8 mouse cellular contexts compared by ENCODE assay signal in the genomic region with DNA sequence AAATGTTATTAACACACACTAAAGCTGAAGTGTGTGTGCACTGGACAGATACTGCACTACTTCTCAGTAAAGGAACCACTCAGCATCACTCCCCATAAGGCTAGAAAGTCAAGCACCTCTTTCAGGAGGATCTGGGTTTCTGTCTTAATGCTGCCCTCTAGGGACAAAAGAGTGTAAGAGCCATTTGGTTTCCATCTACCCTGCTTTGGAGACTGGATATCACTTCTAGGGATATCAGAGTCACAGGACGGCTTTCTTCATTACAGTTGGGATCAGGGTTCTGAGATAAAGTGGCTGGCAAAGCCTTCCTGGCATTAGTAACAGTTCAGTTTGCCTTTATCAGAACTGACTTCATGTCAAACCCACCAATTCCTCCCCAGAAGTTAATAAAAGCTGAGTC.
A peak's percentile ranks its signal among the peaks of the same experiment; 100 is the strongest.
DNase-seq lines count a peak whose midpoint lies in the region; ATAC-seq lines count a peak whose summit lies in the region.

No protein-coding gene starts in this region.

- peaks cover 12% of the 10 kb centered on the region; the same call in 1 of the 2 replicates for H3K36me3 ChIP-seq in heart, embryonic 10.5 days
- peaks cover 8% of the 10 kb centered on the region; the same call in 1 of the 2 replicates for H3K36me3 ChIP-seq in liver, embryonic 11.5 days (ENCODE audit: control insufficient read depth, insufficient read depth, low read length)
- H3K36me3 ChIP-seq in midbrain, embryonic 15.5 days (replicated peaks) = no peaks in the 10 kb centered on the region

- no peak overlapping the region for H3K4me2 ChIP-seq in liver, embryonic 11.5 days
- no peak overlapping the region for H3K4me2 ChIP-seq in midbrain, embryonic 15.5 days

- H3K9ac ChIP-seq in liver, embryonic 11.5 days (ENCODE audit: low read depth, low read length) = no peak overlapping the region
- H3K9ac ChIP-seq in midbrain, embryonic 15.5 days = no peak overlapping the region

- no peaks in the 10 kb centered on the region for H3K27me3 ChIP-seq in heart, embryonic 10.5 days (ENCODE audit: insufficient read depth, poor library complexity, severe bottlenecking)
- H3K27me3 ChIP-seq in liver, embryonic 11.5 days (replicated peaks; ENCODE audit: control insufficient read depth, insufficient read depth, low read length) = no peaks in the 10 kb centered on the region
- no peaks in the 10 kb centered on the region for H3K27me3 ChIP-seq in midbrain, embryonic 15.5 days (replicated peaks)

- H3K4me3 ChIP-seq in heart, embryonic 10.5 days = no peak overlapping the region
- no peak overlapping the region for H3K4me3 ChIP-seq in liver, embryonic 11.5 days (ENCODE audit: low read depth, low read length)
- no peak overlapping the region for H3K4me3 ChIP-seq in midbrain, embryonic 15.5 days

- peak; percentile 73 for ATAC-seq in liver, embryonic 11.5 days (replicated peaks; ENCODE audit: low FRiP score)
- no peak for ATAC-seq in midbrain, embryonic 15.5 days (replicated peaks)

- 12% methylated on average over 1 of the region's 1 CpGs for WGBS in heart, embryonic 10.5 days
- 13% methylated on average over 1 of the region's 1 CpGs for WGBS in liver, embryonic 11.5 days
- 14% methylated on average over 1 of the region's 1 CpGs for WGBS in midbrain, embryonic 15.5 days

- peaks cover 32% of the 10 kb centered on the region for H3K4me1 ChIP-seq in heart, embryonic 10.5 days
- H3K4me1 ChIP-seq in liver, embryonic 11.5 days (replicated peaks; ENCODE audit: control insufficient read depth, insufficient read depth, low read length) = peaks cover 27% of the 10 kb centered on the region
- no peaks in the 10 kb centered on the region for H3K4me1 ChIP-seq in midbrain, embryonic 15.5 days

- no peak overlapping the region for H3K27ac ChIP-seq in heart, embryonic 10.5 days
- H3K27ac ChIP-seq in liver, embryonic 11.5 days (ENCODE audit: low read depth, low read length) = peak overlapping the region; percentile 56; the same call in 1 of the 2 replicates
- H3K27ac ChIP-seq in midbrain, embryonic 15.5 days = no peak overlapping the region

- H3K9me3 ChIP-seq in heart, embryonic 10.5 days = no peaks in the 10 kb centered on the region
- no peaks in the 10 kb centered on the region for H3K9me3 ChIP-seq in liver, embryonic 11.5 days (ENCODE audit: control insufficient read depth, low read length)
- no peaks in the 10 kb centered on the region for H3K9me3 ChIP-seq in midbrain, embryonic 15.5 days

- DNase-seq in heart, adult 8-10 months (ENCODE audit: low spot score) = peak; percentile 71
- no peak for DNase-seq in heart, embryonic 10.5 days (ENCODE audit: low spot score)
- DNase-seq in ovary, postnatal 14 days (ENCODE audit: low spot score) = peak; percentile 33
- no peak for DNase-seq in ovary, adult 18-20 months (ENCODE audit: low spot score)
- peak; percentile 32 for DNase-seq in cerebellum, adult 8-10 months
- no peak for DNase-seq in liver, embryonic 11.5 days (ENCODE audit: low spot score)
- peak; percentile 17 for DNase-seq in thymus, postnatal 25 days

Comparison
In these comparisons a context has a peak if more than half of its experiments do, and no peak if none do; other contexts are left out.
1. DNase-seq: peak in heart, adult 8-10 months (single experiment), ovary, postnatal 14 days (single experiment), cerebellum, adult 8-10 months (single experiment) and thymus, postnatal 25 days (single experiment); none in heart, embryonic 10.5 days (single experiment), ovary, adult 18-20 months (single experiment) and liver, embryonic 11.5 days (single experiment).